Mouse (Mus musculus) liver, embryonic 13.5 days (tissue): ENCODE data around the gene Atrip. TPM values are rescaled to one million over a fixed set of nuclear protein-coding genes. Genes with fewer than 3 reads are reported as not detected.

Experiments
- ATAC-seq: fragments of 200-750 bp; cut with Nextera tagmentation; 2 replicates; pipeline ENCODE4 v1.8.0; 2017; ENCODE audit warnings: low read depth, mild to moderate bottlenecking, moderate number of reproducible peaks, moderate library complexity
- DNase-seq: peaks from one replicate; pipeline ENCODE4 v3.0.0; 2022
- H3K27ac ChIP-seq: fragments of 300-500 bp; sonication (generic); 2 replicates; pipeline ENCODE4 v1.5.1; 2015; ENCODE audit warnings: moderate library complexity, mild to moderate bottlenecking, inconsistent platforms
- H3K27me3 ChIP-seq: fragments of 300-500 bp; sonication (generic); 2 replicates; pipeline ENCODE4 v1.6.1; 2015; ENCODE audit warnings: mild to moderate bottlenecking, inconsistent platforms
- H3K36me3 ChIP-seq: fragments of 300-500 bp; sonication (generic); 2 replicates; pipeline ENCODE4 v1.6.1; 2015; ENCODE audit warnings: mild to moderate bottlenecking, inconsistent platforms
- H3K4me1 ChIP-seq: fragments of 300-500 bp; sonication (generic); replicated peaks from 2 replicates; pipeline ENCODE4 v1.6.1; 2015; ENCODE audit warnings: inconsistent platforms
- H3K4me2 ChIP-seq: fragments of 300-500 bp; sonication (generic); 2 replicates; pipeline ENCODE4 v1.6.1; 2015; ENCODE audit warnings: inconsistent platforms, mild to moderate bottlenecking, moderate library complexity
- H3K4me3 ChIP-seq: fragments of 300-500 bp; sonication (generic); replicated peaks from 2 replicates; pipeline ENCODE4 v1.5.1; 2015; ENCODE audit warnings: mild to moderate bottlenecking, inconsistent platforms
- H3K9ac ChIP-seq: fragments of 300-500 bp; sonication (generic); 2 replicates; pipeline ENCODE4 v1.6.1; 2015; ENCODE audit warnings: mild to moderate bottlenecking, inconsistent platforms
- H3K9me3 ChIP-seq: fragments of 300-500 bp; sonication (generic); replicated peaks from 2 replicates; pipeline ENCODE4 v1.6.1; 2016; ENCODE audit warnings: inconsistent platforms
- WGBS: fragments of 180-500 bp; shearing (Covaris S2); methylation state at CpG from one replicate; pipeline ENCODE4 v1.1.7; 2015; ENCODE audit not compliant: insufficient replicate concordance; 5-methylcytosine and 5-hydroxymethylcytosine counted together
- polyA plus RNA-seq: library from polyadenylated mRNA; unstranded; fragments of >200 nt; fragmentation: Nextera tagmentation; extraction: Ambion mirVana; gene quantifications from 2 replicates; pipeline ENCODE4 v1.2.1, GENCODE M21; 2015

Atrip gene
- polyA plus RNA-seq = 12.6 and 12.7 TPM in 2 replicates

DNA sequence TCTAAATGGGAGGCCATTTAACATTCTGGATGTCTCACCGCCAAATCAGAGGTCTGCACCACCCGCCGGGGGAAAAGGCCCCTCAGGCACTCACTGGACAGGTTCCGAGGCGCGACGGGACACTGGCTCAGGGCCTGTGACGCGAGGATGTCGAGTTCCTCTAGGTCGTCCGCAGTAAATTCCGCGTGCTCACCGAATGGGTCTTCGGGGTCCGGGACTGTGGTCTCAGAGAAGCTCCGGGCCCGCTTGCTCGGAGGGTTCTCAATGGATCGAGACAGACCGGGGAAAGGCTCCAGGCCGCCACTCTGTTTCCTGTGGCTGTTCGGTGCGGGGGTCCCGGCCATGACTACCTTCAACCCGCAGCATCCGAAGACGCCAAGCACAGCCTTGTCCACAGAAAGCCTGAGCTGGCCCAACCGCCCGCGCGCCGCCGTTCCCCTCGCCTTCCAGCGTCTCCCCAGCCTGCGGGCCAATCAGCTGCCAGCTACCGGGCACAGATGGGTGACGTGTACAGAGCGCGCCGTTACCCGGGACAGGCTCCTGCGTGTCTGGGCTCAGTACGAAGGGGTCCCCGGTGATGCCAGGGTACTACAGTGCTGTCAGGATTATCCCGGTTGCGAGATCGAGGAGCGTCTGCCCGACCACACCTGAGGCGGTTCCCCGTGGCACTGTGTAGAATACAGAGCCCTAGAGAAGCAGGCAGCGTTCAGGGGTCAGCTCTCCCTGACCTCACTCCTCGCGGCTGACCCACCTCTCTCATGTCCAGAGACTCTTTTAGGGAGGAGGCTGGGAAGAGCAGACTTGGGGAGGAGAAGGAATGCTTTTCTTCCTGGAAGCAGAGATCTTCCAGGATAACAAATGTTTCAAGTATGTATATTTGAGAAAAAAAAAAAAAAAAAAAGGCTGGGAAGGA, at the start of gene Atrip:
Atrip (minus strand) TSS at position 464 of the 913 bp plus-strand sequence.
- ATAC-seq (peak; percentile 97), DNase-seq (peak; percentile 86)
- Histone ChIP-seq H3K4me2 (peak within 1 kb of the TSS; percentile 83), H3K27ac (peak within 1 kb of the TSS; percentile 80), H3K27me3 (no peaks in the 10 kb centered on the region), H3K4me3 (peak within 1 kb of the TSS; percentile 81), H3K36me3 (peaks cover 37% of the 10 kb centered on the region), H3K4me1 (peaks cover 23% of the 10 kb centered on the region), H3K9ac (peak within 1 kb of the TSS; percentile 91), H3K9me3 (no peaks in the 10 kb centered on the region)
- under 1% methylated on average over 57 of the region's 57 CpGs for WGBS

DNA sequence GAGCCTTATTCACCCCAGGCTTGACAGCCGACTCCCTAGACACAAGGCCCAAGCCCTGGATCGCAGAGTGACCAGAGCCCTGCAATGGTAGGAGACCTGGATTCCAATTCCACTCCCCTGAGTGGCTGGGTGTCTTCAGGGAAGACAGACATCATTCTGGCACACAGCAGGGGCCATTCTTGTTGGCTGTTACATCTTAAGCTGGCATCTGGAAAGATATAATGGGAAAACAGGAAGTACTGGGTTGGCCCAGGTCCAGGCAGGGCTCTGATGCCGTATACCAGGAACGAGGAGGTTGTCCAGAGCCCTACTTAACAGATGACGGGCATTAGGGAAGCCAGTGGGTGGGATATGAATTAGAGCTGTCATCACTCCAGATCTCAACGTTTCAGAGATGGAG, 49.3 kb upstream of the Atrip start:
- no peaks in the 10 kb centered on the region; the same call in 1 of the 2 replicates for H3K36me3 ChIP-seq
- H3K9me3 ChIP-seq = no peaks in the 10 kb centered on the region
- no peak overlapping the region for H3K4me3 ChIP-seq
- H3K4me1 ChIP-seq = no peaks in the 10 kb centered on the region
- no peak overlapping the region for H3K4me2 ChIP-seq
- no peak for DNase-seq
- no peaks in the 10 kb centered on the region for H3K27me3 ChIP-seq
- no peak overlapping the region for H3K27ac ChIP-seq
- no peak overlapping the region for H3K9ac ChIP-seq
- ATAC-seq = no peak
- 43% methylated on average over 6 of the region's 6 CpGs for WGBS

DNA sequence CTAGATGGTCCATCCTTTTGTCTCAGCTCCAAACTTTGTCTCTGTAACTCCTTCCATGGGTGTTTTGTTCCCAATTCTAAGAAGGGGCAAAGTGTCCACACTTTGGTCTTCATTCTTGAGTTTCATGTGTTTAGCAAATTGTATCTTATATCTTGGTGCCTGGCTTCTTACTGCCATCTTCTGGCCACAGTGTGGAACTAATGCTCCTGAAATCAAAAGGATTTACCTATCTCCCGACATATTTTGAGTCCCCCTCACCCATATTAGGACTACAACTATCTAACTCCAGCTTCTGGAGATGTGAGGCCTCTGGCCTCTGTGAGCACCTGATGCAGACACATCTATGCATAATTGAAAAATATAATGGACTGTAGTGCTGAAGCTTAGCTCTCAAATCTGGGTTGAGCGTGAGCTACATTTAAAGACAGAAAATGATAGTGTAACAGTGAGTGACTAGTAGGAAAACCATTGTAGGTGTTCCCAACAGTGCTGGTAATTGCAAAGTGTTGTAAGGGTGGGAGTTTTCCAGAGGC, 48.7 kb upstream of the Atrip start:
- WGBS = 45% methylated on average over 2 of the region's 2 CpGs

DNA sequence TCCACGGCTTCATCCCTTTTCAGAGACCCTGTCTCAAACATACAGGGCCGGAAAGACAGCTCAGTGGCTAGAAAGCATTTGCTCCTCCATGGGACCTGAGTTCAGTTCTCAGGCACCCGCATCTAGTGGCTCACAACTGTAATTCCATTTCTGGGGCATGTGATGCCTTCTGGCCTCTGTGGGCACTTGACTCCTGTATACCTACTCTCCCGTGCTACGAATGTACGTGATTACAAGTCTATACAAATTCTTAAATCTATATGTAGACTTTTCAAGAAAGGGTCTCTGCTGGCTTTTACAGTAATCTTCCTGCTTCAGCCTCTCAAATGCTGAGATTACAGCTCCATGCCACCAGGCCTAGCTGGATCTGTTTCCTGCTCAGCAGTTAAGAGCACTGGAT, 47.0 kb upstream of the Atrip start:
- no peak overlapping the region for H3K4me2 ChIP-seq
- no peaks in the 10 kb centered on the region for H3K27me3 ChIP-seq
- ATAC-seq (no peak), DNase-seq (no peak)
- no peaks in the 10 kb centered on the region for H3K4me1 ChIP-seq
- H3K4me3 ChIP-seq = no peak overlapping the region
- no peak overlapping the region for H3K9ac ChIP-seq
- H3K9me3 ChIP-seq = no peaks in the 10 kb centered on the region
- peaks cover 20% of the 10 kb centered on the region for H3K36me3 ChIP-seq
- WGBS = 71% methylated on average over 6 of the region's 6 CpGs
- H3K27ac ChIP-seq = no peak overlapping the region

More for the DNA sequence above, 48.7 kb upstream of the Atrip start:
- no peaks in the 10 kb centered on the region for H3K9me3 ChIP-seq
- no peak overlapping the region for H3K9ac ChIP-seq
- ATAC-seq = no peak
- no peak overlapping the region for H3K4me3 ChIP-seq
- no peak overlapping the region for H3K4me2 ChIP-seq
- no peaks in the 10 kb centered on the region for H3K4me1 ChIP-seq
- no peak overlapping the region for H3K27ac ChIP-seq
- peaks cover 5% of the 10 kb centered on the region for H3K36me3 ChIP-seq
- no peaks in the 10 kb centered on the region for H3K27me3 ChIP-seq
- DNase-seq = no peak

DNA sequence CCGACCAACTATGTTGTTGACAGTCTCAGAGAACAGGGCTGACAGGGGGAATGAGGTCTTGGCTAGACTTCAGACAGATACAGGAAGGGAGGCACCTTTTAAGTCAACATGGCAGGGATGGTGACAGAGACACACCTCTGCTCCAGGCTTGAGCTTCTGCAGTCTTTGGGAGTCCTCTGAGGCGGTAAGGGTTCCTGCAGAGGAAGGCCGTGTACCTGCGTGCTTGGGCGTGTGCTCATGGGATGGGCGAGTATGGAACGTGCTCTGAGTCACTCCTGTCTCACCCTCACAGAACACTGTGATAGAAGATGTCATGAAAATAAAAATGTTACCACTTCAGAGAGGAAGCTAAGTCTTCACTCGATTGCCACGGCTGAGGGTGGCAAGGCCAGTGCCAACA, 45.6 kb upstream of the Atrip start:
- DNase-seq (no peak), ATAC-seq (no peak)
- no peaks in the 10 kb centered on the region for H3K27me3 ChIP-seq
- peaks cover 24% of the 10 kb centered on the region for H3K36me3 ChIP-seq
- H3K9me3 ChIP-seq = no peaks in the 10 kb centered on the region
- H3K4me3 ChIP-seq = no peak overlapping the region
- H3K4me1 ChIP-seq = no peaks in the 10 kb centered on the region
- no peak overlapping the region for H3K9ac ChIP-seq
- no peak overlapping the region for H3K4me2 ChIP-seq
- H3K27ac ChIP-seq = no peak overlapping the region
- WGBS = 75% methylated on average over 9 of the region's 9 CpGs

DNA sequence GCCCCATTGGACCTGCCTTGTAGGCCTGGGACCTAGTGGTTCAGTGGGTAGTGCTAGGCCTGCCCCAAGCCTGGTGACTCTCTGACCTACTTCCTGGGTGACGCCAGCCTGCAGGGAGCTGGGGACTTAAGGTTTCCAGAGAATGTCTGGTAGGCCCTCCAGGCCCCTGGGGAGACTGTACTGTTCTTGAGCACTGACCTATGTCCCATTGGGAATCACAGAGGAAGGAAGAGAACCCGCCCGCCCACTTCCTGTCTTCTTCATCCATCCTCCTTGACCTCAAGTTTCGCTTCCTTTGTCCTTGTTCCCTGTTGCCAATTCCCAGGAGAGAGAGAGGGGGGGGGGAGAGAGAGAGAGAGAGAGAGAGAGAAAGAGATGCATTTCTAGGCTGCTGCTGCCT, 44.2 kb upstream of the Atrip start:
- ATAC-seq = no peak

DNA sequence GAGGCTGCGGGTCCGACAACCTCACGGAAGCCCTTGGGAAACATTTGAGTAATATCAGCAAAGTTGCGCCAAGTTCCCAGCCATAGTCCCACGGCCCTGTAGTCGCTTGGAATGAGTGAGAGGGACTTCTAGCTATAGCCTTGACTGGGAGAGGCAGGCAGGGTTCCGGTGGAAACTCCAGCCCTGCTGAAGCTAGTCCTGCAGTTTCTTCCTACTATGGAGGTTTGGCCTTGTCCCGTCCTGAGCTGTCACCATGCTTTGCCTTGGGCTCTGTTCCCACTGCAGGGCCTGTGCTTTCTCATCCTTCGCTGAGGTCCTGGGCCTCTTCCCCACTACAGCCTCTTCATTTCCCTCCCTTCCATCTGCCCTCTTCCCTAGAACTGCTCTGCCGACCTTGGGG, 42.3 kb upstream of the Atrip start:
- Histone ChIP-seq H3K4me3 (no peak overlapping the region), H3K27ac (no peak overlapping the region), H3K4me1 (no peaks in the 10 kb centered on the region), H3K36me3 (peaks cover 36% of the 10 kb centered on the region), H3K9ac (no peak overlapping the region), H3K4me2 (no peak overlapping the region), H3K27me3 (no peaks in the 10 kb centered on the region), H3K9me3 (no peaks in the 10 kb centered on the region)
- 75% methylated on average over 10 of the region's 10 CpGs for WGBS
- DNase-seq (no peak), ATAC-seq (no peak)

More for the DNA sequence above, 44.2 kb upstream of the Atrip start:
- peaks cover 24% of the 10 kb centered on the region for H3K36me3 ChIP-seq
- H3K4me3 ChIP-seq = no peak overlapping the region
- 47% methylated on average over 4 of the region's 4 CpGs for WGBS
- no peak overlapping the region for H3K27ac ChIP-seq
- no peaks in the 10 kb centered on the region for H3K27me3 ChIP-seq
- DNase-seq = no peak
- no peaks in the 10 kb centered on the region for H3K4me1 ChIP-seq
- no peaks in the 10 kb centered on the region for H3K9me3 ChIP-seq
- no peak overlapping the region for H3K4me2 ChIP-seq
- no peak overlapping the region for H3K9ac ChIP-seq

DNA sequence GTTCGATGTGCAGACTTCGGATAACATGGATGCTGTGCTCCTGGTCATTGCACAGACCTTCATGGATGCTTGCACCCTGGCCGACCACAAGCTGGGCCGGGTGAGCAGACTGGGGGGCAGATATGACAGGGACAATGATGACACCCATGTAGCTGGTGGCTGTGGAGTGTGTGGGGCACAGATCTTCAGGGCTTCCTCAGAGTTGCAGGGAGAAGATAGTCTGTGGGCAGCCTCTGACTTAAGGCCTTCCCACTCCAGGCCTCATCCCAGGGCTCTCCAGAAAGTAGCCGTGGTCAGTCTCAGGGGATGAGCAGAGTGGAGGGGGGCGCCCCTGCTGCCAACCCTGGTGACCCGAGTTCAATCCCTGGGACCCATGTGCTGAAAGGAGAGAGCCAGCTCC, 40.9 kb upstream of the Atrip start:
- H3K36me3 ChIP-seq = peaks cover 41% of the 10 kb centered on the region
- H3K4me3 ChIP-seq = no peak overlapping the region
- no peaks in the 10 kb centered on the region for H3K27me3 ChIP-seq
- H3K27ac ChIP-seq = no peak overlapping the region
- no peak for ATAC-seq
- no peak for DNase-seq
- WGBS = 70% methylated on average over 7 of the region's 7 CpGs
- H3K9me3 ChIP-seq = no peaks in the 10 kb centered on the region
- H3K4me2 ChIP-seq = no peak overlapping the region
- H3K9ac ChIP-seq = no peak overlapping the region
- H3K4me1 ChIP-seq = no peaks in the 10 kb centered on the region

DNA sequence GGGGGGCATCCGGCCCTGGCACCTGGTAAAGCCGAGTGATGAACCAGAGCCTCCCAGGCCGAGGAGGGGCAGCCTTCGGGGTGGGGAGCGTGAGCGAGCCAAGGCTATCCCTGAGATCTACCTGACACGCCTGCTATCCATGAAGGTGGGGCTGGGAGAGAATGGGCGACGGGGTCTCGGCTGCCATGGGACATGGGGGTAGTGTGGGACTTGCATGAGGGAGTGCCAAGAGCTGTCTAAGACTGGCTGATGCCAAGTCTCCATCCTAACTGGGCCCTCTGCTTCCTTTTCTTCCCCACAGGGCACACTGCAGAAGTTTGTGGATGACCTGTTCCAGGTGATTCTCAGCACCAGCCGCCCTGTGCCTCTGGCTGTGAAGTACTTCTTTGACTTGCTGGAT, 40.4 kb upstream of the Atrip start:
- no peak for ATAC-seq
- H3K27ac ChIP-seq = no peak overlapping the region
- WGBS = 75% methylated on average over 11 of the region's 11 CpGs

DNA sequence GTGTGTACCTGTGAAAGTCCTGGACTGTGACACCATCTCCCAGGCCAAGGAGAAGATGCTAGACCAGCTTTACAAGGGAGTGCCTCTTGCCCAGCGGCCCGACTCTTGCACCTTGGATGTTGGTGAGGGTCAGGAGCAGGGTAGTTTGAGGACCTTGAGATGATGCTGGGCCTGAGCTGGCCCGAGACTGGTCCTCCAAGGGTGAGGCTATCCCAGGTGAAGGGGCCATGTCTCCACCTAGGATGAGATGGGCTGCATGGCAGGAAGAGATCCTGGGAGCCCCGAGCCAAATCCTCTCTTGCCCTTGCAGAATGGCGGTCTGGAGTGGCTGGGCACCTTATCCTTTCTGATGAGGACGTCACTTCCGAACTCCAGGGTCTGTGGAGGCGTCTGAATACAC, 39.4 kb upstream of the Atrip start:
- Histone ChIP-seq H3K36me3 (peaks cover 54% of the 10 kb centered on the region), H3K9me3 (no peaks in the 10 kb centered on the region), H3K27ac (no peak overlapping the region), H3K4me2 (no peak overlapping the region), H3K4me3 (no peak overlapping the region), H3K4me1 (no peaks in the 10 kb centered on the region), H3K27me3 (no peaks in the 10 kb centered on the region), H3K9ac (no peak overlapping the region)
- WGBS = 67% methylated on average over 8 of the region's 8 CpGs
- DNase-seq (no peak), ATAC-seq (no peak)

More for the DNA sequence above, 40.4 kb upstream of the Atrip start:
- no peak for DNase-seq
- Histone ChIP-seq H3K4me2 (no peak overlapping the region), H3K27me3 (no peaks in the 10 kb centered on the region), H3K9me3 (no peaks in the 10 kb centered on the region), H3K36me3 (peaks cover 45% of the 10 kb centered on the region), H3K4me3 (no peak overlapping the region), H3K4me1 (no peaks in the 10 kb centered on the region), H3K9ac (no peak overlapping the region)

DNA sequence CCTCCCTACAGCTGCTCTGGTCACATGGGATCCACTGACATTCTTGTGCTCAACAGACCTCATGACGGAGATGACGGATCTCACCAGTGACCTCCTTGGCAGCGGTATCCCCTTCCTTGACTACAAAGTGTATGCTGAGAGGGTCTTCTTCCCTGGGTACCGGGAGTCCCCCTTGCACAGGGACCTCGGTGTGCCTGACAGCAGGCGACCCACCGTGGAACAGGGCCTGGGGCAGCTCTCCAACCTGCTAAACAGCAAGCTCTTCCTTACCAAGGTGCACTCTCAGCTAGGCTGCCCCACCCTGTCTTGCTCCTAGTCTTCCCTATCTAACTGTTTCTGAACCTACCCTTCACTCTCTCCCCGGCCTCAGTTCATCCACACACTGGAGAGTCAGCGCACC, 37.7 kb upstream of the Atrip start:
- Histone ChIP-seq H3K27ac (no peak overlapping the region), H3K27me3 (no peaks in the 10 kb centered on the region), H3K4me3 (no peak overlapping the region), H3K4me1 (no peaks in the 10 kb centered on the region), H3K9ac (no peak overlapping the region), H3K36me3 (peaks cover 46% of the 10 kb centered on the region), H3K4me2 (no peak overlapping the region), H3K9me3 (no peaks in the 10 kb centered on the region)
- DNase-seq (no peak), ATAC-seq (no peak)
- WGBS = 79% methylated on average over 9 of the region's 9 CpGs

DNA sequence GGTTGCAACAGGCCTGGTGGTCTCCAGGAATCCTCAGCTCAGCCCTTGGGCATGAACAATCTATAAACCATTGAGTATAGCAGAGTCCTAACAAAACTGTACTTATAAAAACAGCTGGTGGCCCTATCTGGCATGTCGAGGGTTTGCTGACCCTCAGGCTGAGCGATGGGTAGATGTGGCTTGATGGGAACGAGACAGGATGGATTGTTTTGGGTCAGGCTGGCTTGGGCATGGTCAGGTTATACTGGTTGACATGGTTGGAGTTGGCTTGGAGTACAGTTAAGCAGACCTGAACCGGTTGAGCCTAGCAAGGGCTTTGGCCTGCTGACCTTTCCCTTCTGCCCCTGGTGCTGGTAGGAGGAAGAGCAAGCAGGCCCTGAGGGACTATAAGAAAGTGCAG, 37.2 kb upstream of the Atrip start:
- H3K9me3 ChIP-seq = no peaks in the 10 kb centered on the region
- no peak overlapping the region for H3K27ac ChIP-seq
- DNase-seq (no peak), ATAC-seq (no peak)
- H3K27me3 ChIP-seq = no peaks in the 10 kb centered on the region
- no peak overlapping the region for H3K4me3 ChIP-seq
- H3K9ac ChIP-seq = no peak overlapping the region
- no peaks in the 10 kb centered on the region for H3K4me1 ChIP-seq
- WGBS = 62% methylated on average over 4 of the region's 4 CpGs
- H3K4me2 ChIP-seq = no peak overlapping the region
- H3K36me3 ChIP-seq = peaks cover 45% of the 10 kb centered on the region
